Mouse (Mus musculus): ENCODE data around the gene Ttll6.

- no peak for TF ChIP-seq CTCF (IDR thresholded peaks at IDR 0.05; ENCODE audit: insufficient read depth, low read length)
- no peak for TF ChIP-seq POLR2A (IDR thresholded peaks at IDR 0.05; ENCODE audit: borderline replicate concordance, extremely low read depth, low read depth, low read length)
Observed at GRCm38 (mm10) chr11:96171601-96172000, 38.0 kb downstream of the Ttll6 start.
